Mouse (Mus musculus): ENCODE measurements at regions not wholly inside any gene's neighbourhood (a gene's known extent, or its start where the extent isn't known, plus 50 kb on each side); places are given as distances from the start of the nearest gene placed in this dataset.

DNA sequence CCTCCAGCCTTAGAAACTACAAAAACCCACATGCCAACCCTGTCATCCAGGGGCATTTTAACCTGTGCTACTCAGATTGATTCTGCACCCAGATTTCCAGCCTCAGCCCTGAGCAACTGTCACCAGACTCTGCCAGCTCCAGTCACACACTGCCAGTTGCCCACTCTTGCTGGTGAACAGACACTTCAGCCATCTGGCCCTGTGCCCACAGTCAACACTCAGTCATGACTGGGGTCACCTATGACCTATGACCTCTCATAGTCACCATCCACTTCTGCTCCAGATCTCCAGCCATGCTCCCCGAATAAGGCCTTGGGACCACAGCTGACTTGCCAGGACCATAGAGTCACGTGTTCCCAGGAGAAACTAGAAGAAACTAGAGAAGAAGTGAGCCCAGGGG lies 146.0 kb upstream of the Spred2 start:
- 79% methylated on average over 2 of the region's 2 CpGs for WGBS
- no peak overlapping the region for H3K9ac ChIP-seq (ENCODE audit: low read depth, low read length)
- intact Hi-C loops (cut with DNase I): no loop called here
- H3K4me1 ChIP-seq (ENCODE audit: control insufficient read depth, insufficient read depth, low read length): no peaks in the 10 kb centered on the region
- H3K27me3 ChIP-seq (ENCODE audit: control insufficient read depth, insufficient read depth, low read length): no peaks in the 10 kb centered on the region
- no peak for DNase-seq
- H3K4me3 ChIP-seq: no peak overlapping the region
- TF ChIP-seq CTCF (IDR thresholded peaks at IDR 0.05) (no peak), EP300 (IDR thresholded peaks at IDR 0.05; ENCODE audit: insufficient read depth, low read depth, low read length) (no peak), POLR2A (IDR thresholded peaks at IDR 0.05; ENCODE audit: insufficient read depth, low read depth, low read length) (no peak)
- no peaks in the 10 kb centered on the region for H3K79me2 ChIP-seq (replicated peaks; ENCODE audit: control insufficient read depth, insufficient read depth, low read length)
- H3K36me3 ChIP-seq (ENCODE audit: control insufficient read depth, insufficient read depth, low read length): no peaks in the 10 kb centered on the region
- H3K27ac ChIP-seq: no peak overlapping the region

DNA sequence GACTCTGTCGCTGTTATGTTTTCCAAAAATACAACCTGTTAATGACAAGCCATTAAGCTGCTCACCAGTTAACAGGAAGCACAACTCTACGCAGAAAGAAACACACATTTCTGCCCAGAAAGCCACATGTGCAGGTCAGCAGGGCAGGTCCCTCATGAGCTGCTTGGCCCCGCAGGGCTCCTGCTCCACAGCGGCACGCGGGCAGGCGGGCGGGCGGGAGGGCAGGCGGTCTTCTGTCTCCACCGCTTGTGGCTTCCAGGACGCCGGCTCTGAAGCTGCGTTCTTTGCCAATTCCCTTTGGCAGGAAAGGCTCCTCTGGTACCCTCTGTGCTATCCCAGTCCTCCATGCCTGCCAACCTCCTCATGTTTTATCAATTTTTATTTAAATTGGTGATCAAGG lies 139.1 kb upstream of the Spred2 start:
- Histone ChIP-seq H3K36me3 (ENCODE audit: control insufficient read depth, insufficient read depth, low read length) (no peaks in the 10 kb centered on the region), H3K4me3 (no peak overlapping the region), H3K4me1 (ENCODE audit: control insufficient read depth, insufficient read depth, low read length) (no peaks in the 10 kb centered on the region), H3K27ac (no peak overlapping the region), H3K79me2 (replicated peaks; ENCODE audit: control insufficient read depth, insufficient read depth, low read length) (no peaks in the 10 kb centered on the region), H3K9ac (ENCODE audit: low read depth, low read length) (no peak overlapping the region), H3K27me3 (ENCODE audit: control insufficient read depth, insufficient read depth, low read length) (no peaks in the 10 kb centered on the region)
- TF ChIP-seq EP300 (IDR thresholded peaks at IDR 0.05; ENCODE audit: insufficient read depth, low read depth, low read length) (no peak), CTCF (IDR thresholded peaks at IDR 0.05) (no peak), POLR2A (IDR thresholded peaks at IDR 0.05; ENCODE audit: insufficient read depth, low read depth, low read length) (no peak)
- intact Hi-C loops (cut with DNase I): no loop called here
- no peak for DNase-seq
- WGBS: 59% methylated on average over 14 of the region's 14 CpGs

DNA sequence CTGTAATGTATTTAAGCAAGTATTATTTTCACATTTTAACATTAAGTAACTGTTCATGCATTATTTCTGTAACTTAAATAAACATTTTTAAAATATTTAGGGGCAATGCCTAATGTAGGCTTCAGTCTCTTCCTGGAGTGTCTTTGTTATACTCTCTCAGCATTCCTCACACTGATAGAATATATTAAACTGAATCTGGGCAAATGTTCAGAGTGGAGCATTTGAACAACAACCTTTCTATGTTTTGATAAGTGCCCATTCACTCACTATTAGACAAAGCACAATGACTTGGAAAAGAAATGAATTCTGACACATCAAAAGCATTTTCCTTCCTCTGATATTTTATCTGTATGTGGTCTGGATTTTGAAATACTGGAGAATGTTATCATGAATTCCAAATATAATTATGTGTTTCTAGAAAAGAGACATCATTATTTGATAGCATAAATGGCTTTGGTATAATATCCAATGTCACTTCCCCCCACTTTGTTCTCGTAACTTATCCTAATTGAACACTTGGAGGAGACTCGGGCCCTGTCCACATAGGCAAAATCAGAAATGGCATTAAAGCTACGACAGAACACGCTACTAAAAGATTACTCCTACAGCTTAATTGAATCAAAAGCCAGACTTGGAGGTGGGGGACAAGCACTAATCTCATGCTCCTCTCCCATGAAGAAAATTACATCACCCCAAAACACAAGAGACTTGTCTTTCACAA lies 127.1 kb upstream of the Spred2 start:
- WGBS: 48% methylated on average over 4 of the region's 4 CpGs
- Histone ChIP-seq H3K79me2 (replicated peaks; ENCODE audit: control insufficient read depth, insufficient read depth, low read length) (no peaks in the 10 kb centered on the region), H3K27me3 (ENCODE audit: control insufficient read depth, insufficient read depth, low read length) (no peaks in the 10 kb centered on the region), H3K36me3 (ENCODE audit: control insufficient read depth, insufficient read depth, low read length) (no peaks in the 10 kb centered on the region), H3K27ac (no peak overlapping the region), H3K4me1 (ENCODE audit: control insufficient read depth, insufficient read depth, low read length) (no peaks in the 10 kb centered on the region), H3K9ac (ENCODE audit: low read depth, low read length) (no peak overlapping the region), H3K4me3 (no peak overlapping the region)
- DNase-seq: no peak
- intact Hi-C loops (cut with DNase I): no loop called here
- TF ChIP-seq CTCF (IDR thresholded peaks at IDR 0.05): no peak
- no peak for TF ChIP-seq EP300 (IDR thresholded peaks at IDR 0.05; ENCODE audit: insufficient read depth, low read depth, low read length)
- no peak for TF ChIP-seq POLR2A (IDR thresholded peaks at IDR 0.05; ENCODE audit: insufficient read depth, low read depth, low read length)

DNA sequence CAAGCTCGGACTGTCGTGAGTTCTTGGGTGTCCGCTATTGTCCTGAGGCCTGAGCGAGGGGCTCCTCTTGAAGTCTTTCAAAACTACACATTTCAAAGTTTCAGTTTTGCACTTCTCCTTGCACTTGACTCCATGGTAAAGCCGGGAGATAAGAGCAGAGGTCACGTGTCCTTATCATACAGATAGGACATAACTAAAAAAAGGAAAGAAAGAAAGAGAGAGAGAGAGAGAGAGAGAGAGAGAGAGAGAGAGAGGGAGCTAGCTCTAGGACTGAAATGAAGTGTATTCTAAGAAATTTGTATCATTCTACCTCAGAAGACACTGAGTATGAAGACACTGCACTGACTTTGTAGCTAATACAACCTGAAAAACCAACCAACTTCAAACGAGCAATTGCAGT lies 114.8 kb upstream of the Spred2 start:
- DNase-seq: no peak
- Histone ChIP-seq H3K27ac (no peak overlapping the region), H3K4me1 (ENCODE audit: control insufficient read depth, insufficient read depth, low read length) (no peaks in the 10 kb centered on the region), H3K79me2 (replicated peaks; ENCODE audit: control insufficient read depth, insufficient read depth, low read length) (no peaks in the 10 kb centered on the region), H3K27me3 (ENCODE audit: control insufficient read depth, insufficient read depth, low read length) (0 out of 2 replicates have a peak, but pooled peaks cover 2% of the 10 kb centered on the region), H3K9ac (ENCODE audit: low read depth, low read length) (no peak overlapping the region), H3K4me3 (no peak overlapping the region), H3K36me3 (ENCODE audit: control insufficient read depth, insufficient read depth, low read length) (no peaks in the 10 kb centered on the region)
- WGBS: 68% methylated on average over 7 of the region's 7 CpGs
- TF ChIP-seq EP300 (IDR thresholded peaks at IDR 0.05; ENCODE audit: insufficient read depth, low read depth, low read length) (no peak), POLR2A (IDR thresholded peaks at IDR 0.05; ENCODE audit: insufficient read depth, low read depth, low read length) (no peak), CTCF (IDR thresholded peaks at IDR 0.05) (no peak)
- intact Hi-C loops (cut with DNase I): no loop called here

DNA sequence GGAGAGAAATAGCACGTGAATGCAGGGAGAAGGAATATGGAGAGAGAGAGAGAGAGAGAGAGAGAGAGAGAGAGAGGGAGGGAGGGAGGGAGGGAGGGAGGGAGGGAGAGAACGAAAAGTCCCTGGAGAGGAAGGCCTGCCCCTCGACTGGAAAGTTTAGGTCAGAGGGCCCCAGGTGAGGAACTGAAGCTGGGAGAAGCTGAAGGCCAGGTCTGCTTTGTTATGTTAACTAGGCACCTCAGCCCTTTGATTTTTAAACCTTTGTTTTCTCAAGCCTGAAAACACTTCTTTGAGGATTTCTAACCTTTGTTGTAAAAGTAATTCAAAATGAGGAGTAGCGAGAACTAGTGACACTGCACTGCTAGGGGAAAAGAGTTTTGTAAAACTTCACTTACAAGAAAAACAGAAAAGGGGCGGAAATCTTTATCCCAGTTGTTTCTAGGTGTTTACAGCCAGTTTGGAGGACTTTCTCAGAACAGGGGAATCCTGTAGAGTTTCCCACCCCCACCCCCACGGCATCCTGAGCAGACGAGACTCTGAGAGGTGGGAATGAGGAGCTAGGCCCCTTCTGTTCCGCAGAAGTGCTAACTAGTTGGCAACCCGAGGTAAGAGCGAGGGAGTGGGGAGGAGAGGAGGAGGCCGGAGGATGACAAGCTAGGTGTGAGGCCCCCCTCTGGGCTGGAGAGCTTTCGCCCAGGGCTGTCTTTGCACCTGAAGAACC lies 112.7 kb upstream of the Spred2 start:
- no peak overlapping the region for H3K27ac ChIP-seq
- H3K36me3 ChIP-seq (ENCODE audit: control insufficient read depth, insufficient read depth, low read length): no peaks in the 10 kb centered on the region
- WGBS: 52% methylated on average over 12 of the region's 12 CpGs
- H3K4me3 ChIP-seq: no peak overlapping the region
- TF ChIP-seq CTCF (IDR thresholded peaks at IDR 0.05) (no peak), POLR2A (IDR thresholded peaks at IDR 0.05; ENCODE audit: insufficient read depth, low read depth, low read length) (no peak), EP300 (IDR thresholded peaks at IDR 0.05; ENCODE audit: insufficient read depth, low read depth, low read length) (no peak)
- intact Hi-C loops (cut with DNase I): no loop called here
- H3K9ac ChIP-seq (ENCODE audit: low read depth, low read length): no peak overlapping the region
- H3K4me1 ChIP-seq (ENCODE audit: control insufficient read depth, insufficient read depth, low read length): no peaks in the 10 kb centered on the region
- H3K27me3 ChIP-seq (ENCODE audit: control insufficient read depth, insufficient read depth, low read length): 0 out of 2 replicates have a peak, but pooled peaks cover 2% of the 10 kb centered on the region
- DNase-seq: no peak
- no peaks in the 10 kb centered on the region for H3K79me2 ChIP-seq (replicated peaks; ENCODE audit: control insufficient read depth, insufficient read depth, low read length)
